Mouse (Mus musculus): ENCODE results near the gene Adad1.
A peak's percentile ranks its signal among the peaks of the same experiment; 100 is the strongest.

Gene Adad1

DNA sequence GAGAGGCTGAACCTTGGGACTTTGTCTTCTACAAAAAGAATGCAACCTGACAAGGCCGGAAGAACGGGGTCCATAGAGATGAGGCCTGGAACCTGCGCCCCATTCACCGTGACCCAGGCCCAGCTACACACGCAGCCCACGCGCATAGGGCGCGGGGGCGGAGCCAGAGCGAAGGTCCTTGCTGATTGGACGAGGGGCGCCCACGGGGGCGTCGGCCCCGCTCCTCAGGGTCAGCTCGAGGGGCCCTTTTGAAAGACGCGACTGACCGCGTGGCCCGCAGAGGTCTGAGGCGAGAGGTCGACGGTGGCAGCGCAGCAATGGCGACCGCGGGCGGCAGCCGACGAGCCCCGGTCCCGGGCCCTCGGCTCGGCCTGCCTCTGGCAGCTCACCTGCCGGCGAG lies at the start of gene Adad1:
Gene Adad1, plus strand, starts transcription at position 122 of the 400 bp plus-strand sequence.
- no peak for DNase-seq (ENCODE audit: low read depth)

DNA sequence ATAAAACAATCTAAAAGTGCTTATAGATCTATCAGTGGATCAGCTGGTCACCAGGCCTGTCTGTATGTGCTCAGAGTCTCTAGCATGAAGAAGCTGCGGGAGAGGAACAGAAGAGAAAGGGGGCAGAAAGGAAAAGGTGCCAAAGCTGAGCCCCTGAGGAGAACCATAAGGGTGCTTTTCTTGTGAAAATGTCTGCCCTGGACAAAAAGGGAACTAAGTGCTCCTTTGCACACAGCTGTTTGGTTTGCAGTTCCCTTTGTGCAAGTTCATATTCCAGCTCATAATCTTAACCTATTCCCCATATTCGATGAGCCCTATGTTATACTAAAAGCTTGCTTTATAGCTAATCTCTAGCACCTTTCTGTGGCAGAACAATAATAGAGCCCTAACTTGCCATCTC lies 25.3 kb upstream of the Adad1 start:
- DNase-seq (ENCODE audit: low read depth), result no peak

DNA sequence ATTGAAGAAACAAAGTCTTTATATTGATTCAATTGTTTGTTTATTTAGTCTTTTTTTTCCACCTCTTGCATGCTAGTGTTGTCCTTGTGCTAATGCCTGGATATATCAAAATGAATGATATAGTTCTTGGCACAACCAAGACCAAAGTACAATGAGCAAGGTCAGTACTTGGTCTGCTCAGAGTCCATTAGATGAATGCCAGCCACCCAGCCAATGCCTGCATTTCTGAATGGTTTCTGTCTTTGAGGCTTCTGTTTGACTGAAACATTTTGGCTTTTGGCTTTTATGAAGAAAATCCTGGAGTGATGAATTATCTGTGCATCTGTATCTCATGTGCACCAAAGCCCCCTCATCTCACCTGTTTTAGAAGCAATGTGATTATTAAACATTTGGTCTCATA lies 23.5 kb upstream of the Adad1 start:
- DNase-seq (ENCODE audit: low read depth), result no peak

DNA sequence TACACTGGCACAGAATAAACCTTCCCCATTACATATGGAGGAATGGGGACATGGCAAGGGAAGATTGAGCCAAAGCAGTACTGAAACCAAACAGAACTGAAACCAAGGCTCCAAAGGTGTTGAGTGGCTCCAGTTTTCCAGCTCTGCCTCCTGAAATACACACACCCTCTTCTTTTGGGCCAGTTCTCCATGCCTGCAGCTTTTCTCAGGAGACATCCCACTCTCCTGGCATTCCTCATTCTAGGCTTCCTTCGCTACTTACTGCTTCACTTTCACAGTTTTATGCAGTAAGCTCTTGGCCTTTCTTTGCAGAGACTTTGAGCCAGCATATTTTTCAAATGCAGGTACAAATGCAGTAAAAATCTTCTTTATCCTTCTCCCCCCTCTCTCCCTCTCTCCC lies 11.8 kb upstream of the Adad1 start:
- no peak for DNase-seq (ENCODE audit: low read depth)

DNA sequence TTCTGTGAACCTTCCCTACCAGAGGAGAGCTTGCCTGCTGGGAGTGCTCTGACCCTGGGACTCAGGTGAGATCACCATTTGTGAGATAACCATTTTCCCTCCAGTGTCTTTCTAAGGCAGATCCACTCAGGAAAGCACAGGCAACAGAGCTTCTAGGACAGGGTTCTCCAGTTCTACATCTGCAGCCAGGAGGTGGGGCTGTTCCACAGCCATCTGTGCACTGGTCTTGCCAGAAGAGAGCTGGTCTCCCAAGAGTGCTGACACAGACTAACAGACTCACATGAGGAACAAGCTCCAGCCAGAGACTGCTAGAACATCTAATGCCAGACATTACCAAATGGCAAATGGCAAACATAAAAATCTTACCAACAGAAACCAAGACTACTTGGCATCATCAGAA lies 9.9 kb downstream of the Adad1 start:
- DNase-seq (ENCODE audit: low read depth), result no peak

DNA sequence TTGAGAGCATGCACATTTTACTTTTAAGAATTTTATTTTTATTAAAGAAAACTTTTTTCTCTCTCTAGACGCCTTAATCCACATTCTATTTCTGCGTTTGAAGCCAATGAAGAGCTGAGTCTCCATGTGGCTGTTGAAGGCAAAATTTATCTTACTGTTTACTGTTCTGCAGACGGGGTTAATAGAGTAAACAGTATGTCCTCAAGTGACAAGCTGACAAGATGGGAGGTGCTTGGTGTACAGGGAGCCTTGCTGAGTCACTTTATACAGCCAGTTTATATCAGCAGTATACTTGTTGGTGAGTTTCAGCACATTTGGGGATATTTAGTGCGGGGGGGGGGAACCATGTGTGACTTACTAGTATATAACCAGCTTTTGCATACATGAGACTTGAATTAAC lies 21.5 kb downstream of the Adad1 start:
- no peak for DNase-seq (ENCODE audit: low read depth)

DNA sequence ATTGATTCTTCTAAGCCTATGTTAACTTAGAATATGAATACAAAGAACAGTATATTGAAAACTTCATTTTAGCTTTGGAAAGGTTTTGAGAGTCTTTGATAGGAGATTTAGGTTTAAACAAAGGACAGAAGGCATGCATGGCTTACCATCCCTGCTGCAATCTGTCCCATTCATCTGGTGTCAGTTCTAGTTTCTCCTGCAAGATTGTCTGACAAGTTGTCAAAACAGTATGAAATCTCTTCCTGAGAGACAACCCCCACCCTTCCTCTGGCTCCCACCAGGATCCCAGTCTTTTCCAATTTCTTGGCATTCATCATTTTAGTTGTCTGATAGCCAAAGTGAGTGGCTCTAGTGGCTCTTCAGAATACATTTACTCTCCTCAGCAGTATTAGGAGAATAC lies 27.4 kb downstream of the Adad1 start:
- DNase-seq (ENCODE audit: low read depth), result no peak

DNA sequence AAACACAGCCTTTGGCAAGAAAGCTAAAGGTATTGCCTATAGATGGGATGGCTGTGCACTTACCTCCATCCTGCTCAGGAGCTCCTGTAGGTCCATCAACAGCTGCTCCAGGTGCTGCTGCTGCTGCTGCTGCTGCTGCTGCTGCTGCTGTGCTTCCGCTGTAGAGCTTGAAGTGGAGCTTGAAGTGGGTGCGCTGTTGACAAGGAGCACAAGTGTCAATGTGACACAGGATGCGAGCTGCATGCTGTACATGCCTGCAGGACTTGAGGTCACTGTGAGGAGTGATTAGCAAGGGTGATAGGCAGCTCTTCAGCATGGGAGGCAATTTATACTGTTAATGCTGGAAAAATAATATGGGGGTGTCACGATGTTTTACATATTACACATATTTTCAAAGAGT lies 62.3 kb downstream of the Adad1 start, which contains the start of gene Il2:
Gene Il2, minus strand, starts transcription at position 305 of the 400 bp plus-strand sequence.
- no peak for DNase-seq (ENCODE audit: low read depth)

DNA sequence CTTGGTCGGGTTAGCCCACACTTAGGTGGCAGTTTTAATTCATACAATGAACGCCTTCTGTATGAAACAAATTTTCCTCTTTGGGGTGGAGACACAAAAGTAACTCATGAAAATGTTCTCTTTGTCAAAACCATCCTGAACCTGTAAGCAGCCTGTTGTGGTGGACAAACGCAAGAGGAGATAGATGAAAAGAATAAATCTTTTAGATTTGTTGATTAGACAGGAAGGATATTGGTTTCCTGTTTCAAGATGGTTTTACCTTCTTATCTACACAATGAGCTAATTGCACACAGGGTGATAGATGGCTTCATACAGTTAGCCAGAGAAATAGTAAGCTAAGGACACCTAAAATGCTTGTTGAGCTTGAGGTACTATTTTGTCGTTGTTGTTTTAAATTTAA lies 62.8 kb downstream of the Adad1 start:
- no peak for DNase-seq (ENCODE audit: low read depth)

DNA sequence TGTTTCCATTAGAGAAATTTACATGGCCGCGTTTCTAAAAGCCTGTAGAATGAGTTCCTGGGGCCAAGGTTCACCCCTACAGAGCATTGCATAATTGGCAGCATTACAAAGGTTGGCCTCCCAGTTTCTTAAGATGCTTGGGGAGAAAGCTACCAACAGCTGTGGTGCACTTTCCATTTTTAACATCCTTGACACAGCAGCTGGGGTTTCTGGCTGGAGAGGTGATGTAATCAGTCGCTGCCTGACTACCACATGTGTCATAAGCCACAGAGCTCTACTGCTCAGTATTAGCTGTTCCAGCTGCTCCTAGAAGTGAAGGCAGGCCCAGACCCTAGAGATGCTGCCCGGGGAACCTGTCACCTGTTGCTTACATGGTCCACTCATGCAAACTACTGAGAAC lies 64.9 kb downstream of the Adad1 start:
- DNase-seq (ENCODE audit: low read depth), result peak; percentile 28

DNA sequence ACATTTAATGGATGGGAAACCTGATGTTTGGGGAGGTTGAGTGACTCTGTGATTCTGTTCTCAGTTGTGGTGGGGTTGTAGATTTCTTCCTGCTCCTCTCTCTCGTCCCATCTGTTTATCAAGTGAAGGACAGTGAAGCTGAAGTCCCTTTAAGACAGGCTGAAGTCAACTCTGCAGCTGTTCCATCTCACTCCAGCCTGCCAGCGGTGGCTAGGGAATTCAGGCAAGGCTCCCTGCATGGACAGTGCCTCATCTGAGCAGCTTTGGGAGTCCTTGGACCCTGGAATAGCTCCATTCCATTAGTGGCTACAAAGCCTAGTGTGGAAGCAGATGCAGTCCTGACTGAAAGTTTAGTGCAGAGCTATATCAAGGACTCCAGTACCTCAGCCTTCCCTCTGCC lies 65.7 kb downstream of the Adad1 start:
- no peak for DNase-seq (ENCODE audit: low read depth)

DNA sequence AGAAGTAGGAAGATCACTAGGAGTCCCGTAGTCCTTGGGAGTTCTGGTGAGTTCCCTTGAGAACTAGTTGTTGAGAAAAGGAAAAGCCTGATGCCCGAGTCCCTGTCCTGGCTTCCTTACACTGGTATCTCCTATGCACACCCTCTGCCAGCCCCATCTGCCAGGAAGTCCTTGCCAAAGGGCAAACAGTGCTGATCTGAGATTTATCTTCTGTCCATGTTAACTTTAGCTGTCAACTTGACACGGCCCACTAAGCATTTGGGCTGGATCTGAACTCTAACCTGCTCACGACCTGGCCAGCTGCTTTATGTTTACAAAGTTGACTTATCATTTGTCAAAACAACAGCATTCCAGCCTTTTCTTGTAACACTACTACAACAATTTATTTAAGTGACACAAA lies 73.9 kb downstream of the Adad1 start:
- DNase-seq (ENCODE audit: low read depth), result no peak

DNA sequence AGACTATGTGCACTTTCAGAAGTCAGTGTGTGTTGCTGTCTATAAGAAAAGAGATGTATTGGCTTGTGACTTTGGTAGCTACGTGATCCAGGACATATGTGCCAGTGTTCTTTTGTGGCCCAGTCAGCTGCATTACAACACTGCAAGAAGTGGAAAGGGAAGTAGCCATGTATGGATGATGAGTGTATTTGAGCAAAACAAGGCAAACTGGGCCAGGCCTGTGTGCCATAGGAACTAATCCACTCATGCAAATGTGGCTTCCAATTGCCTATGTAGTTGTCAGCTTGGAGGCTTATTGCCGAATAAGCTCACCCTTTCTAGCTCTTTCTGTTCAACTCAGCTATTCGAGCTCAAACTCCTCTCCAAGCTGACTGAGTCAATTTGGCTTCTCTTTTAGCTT lies 75.9 kb downstream of the Adad1 start:
- no peak for DNase-seq (ENCODE audit: low read depth)

DNA sequence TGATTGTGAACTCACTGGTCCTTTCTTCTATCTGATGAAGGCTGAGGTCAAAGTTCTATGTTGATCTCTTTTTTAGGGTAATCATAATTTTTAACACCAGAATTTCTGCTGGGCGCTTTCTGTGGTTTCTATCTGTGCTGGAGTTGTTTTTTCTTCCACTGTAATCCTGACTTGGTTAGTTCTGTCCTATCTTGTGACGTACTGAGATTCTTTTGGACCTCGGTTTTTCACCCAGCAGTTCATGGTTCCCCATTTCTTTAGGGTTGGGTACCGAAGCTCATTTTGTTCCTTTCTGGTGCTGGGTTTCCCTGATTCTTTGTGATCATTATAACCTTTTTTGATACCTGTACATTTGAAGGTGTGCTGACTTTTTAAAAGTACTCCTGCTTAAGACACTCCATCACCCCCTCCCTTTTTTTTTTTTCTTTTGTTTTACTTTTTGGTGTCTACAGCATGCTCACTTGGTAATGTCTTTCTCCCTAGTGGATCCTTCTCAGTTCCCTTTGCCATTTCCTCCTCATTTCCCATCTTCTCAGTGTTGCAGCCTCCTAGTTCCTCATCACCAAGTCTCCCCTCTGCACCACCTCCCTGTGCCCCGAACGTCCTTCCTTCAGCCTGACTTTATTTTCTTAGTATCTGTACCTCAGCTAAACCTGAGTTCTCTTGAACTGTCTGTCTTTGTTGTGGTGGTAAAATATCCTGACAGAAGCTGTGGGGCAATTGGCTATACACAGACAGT lies 77.0 kb downstream of the Adad1 start:
- DNase-seq (ENCODE audit: low read depth), result no peak

DNA sequence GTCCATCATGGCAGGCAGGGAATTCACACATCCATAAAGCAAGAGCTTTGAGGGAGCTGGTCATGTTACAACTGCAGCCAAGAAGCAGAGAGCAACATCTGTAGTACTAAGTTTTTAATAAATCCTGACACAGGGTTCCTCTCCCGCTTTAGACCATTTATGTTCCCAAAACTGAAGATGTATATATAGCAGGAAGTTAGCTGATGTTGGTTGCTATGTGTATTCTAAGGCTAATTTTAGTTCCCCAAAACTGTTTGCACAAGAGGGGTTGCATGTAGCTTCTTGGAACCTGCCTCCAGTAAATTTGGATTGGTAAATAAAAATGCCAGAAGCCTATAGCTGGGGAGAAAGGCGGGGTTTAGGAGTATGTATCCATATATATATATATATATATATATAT lies 78.5 kb downstream of the Adad1 start:
- DNase-seq (ENCODE audit: low read depth), result no peak

DNA sequence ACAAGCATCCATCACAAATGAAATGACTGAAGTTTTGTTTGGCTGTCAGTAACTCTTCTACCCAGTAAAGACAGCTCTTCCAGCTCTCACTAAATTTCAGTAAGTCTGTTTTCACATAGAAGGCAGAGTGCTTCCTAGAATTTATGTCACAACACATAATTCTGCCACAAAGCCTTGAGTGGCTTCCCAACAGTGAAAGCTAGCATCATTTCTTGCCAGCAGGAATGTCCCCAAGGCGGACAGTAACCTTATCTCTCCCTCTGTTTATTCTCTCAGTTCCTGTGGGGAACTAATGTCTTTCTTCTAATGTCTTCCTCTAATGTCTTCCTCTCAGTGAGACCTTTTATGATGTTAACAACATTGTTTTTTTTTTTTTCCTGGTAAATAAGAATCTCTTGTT lies 81.7 kb downstream of the Adad1 start:
- DNase-seq (ENCODE audit: low read depth), result no peak

DNA sequence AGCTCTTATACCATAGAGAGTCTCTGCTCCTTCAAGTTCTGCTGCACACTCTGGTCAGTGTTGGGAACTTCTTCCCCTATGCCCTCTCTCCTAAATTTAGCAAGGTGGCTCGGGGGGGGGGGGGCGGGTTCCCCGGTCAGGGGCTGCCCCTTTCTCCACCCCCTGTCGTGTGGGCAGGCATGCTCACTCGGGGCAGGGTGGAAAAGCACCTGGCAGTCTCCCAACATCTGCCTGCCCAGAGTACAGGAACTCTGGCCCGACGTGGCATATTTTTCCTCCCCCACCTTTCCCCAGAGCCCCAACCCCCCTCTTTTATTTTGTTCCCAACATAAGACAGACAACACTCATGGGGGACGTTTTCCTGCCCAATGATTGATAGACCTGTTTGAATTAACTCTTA lies 83.1 kb downstream of the Adad1 start:
- no peak for DNase-seq (ENCODE audit: low read depth)

DNA sequence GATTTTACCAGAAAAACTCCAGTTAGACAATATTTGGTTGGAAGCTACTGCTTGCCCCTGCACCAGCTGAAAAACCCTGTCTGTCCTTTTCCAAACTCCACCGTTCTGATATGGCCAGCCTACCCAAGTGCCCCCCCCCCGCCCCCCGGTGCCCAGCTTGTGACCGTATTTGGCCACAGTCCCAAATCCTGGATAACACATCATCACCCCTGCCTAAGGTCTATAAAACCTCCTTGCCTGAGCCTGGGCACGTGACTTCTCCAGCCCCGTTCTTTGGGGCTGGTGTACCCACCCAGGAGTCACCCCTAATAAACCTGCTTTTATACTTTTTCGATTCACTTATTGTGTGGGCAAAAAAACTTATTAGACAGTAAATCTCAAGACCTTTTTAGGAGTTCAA lies 83.5 kb downstream of the Adad1 start:
- DNase-seq (ENCODE audit: low read depth), result no peak

DNA sequence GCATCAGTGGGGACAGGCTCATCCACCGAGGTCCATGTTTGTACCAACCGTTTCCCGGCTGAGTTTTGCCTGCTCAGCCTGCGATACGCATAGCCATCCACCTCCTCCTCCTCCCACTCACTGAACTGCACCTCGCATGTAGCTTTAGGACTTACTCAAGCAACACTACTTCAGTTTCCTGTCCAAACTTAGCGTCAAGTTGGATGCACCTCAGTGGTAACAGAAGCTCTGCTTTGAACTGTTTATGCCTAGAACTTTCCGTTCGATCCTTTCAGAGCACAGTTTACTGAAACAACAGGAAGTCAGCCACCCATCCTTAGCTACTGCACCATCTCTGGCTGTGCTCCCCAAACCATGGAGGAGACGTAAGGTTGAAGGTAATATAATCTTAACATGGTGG lies 88.9 kb downstream of the Adad1 start:
- no peak for DNase-seq (ENCODE audit: low read depth)

DNA sequence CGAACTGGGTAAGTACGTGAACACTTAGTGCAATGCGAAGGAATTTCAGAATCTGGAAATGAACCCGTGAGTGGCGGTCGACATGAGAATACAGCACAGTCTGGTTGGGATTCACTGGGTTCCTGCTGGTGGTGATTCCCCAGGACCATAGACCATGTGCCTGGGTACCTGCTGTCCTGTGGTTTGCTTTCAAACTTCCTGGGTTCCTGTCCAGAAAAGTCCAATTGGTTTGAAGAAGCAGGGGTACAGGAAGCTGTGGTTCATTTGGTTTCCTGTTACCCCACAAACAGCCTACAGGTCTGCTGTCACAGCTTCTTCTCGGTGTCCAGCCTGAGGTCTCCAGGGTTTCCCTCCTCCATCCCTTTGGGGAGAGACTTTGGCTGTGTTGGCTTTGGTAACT lies 89.7 kb downstream of the Adad1 start:
- DNase-seq (ENCODE audit: low read depth), result no peak

DNA sequence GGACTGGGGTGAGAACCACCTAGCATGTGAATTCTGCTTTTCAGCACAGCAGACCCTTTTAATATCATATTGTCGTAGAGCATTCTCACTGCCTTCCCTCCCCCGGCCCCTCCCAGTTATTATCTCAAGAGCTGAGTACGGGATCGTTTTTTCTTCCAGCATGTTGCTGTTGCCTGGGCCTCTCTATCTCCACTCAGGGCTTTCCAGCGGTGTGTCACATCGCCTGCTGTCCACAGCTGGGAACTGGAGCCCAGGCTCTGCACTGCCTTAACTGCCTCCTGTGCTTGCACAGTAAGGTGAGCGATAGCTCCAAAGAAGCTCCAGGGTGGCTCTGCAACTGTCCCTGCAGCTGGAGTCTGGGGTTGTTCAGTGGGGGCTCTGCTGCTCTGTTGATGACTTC lies 91.1 kb downstream of the Adad1 start:
- no peak for DNase-seq (ENCODE audit: low read depth)

DNA sequence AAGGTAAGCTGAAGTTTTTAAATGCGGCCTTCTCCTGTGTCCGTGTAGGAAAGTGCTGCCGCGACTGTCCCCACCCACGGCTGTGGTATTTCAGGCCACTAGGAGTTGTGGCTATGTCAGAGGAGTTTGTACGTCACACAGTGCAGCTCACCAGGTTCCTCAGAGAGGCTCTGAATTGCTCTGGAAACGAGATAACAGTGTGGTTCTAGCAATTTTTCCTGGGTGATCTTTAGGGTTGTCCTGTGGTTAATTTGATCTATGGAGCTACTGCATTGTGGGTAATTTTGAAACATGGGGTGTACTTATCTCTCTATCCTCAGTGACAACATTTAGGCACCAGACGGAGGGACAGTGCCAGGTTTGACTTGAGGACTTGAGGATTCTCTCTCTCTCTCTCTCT lies 93.8 kb downstream of the Adad1 start:
- peak; percentile 29 for DNase-seq (ENCODE audit: low read depth)

DNA sequence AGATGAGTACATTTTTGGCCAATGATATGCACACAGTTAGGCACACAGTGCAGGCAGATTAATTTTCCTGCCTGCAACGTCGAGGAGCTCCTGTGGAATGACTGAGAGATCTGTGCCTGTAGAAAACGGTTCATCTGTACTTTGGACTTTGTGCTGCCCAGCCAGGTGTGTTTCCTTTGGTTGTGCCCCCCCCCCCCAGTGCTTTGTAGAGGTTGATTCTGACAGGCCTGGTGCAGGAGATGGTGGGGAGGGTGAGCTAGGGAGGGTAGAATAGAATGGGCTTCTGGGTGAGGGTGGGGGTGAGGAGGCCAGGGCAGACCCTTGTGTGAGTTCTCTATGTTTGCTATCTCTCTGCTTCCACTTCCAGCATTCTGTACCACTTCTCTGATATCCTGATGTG lies 94.9 kb downstream of the Adad1 start:
- no peak for DNase-seq (ENCODE audit: low read depth)

DNA sequence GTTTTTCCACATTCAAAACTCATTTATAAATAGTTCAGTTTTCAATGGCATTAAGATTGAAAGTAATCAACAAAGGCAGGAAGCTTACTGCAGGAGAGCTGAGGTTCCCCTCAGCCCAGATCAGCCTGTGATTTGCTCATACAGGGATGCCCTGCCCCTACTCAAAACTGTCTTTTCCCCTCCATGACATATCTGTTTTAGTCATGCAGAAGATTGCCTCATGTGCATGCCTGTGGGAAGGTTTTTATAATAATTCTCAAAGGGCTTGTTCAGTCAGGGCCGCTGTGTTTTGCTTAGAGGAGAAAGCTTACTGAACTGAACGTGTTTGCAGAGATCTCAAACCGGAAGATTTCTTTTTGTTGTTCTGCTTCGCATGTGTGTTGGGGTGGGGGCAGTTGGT lies 97.8 kb downstream of the Adad1 start:
- DNase-seq (ENCODE audit: low read depth), result no peak

DNA sequence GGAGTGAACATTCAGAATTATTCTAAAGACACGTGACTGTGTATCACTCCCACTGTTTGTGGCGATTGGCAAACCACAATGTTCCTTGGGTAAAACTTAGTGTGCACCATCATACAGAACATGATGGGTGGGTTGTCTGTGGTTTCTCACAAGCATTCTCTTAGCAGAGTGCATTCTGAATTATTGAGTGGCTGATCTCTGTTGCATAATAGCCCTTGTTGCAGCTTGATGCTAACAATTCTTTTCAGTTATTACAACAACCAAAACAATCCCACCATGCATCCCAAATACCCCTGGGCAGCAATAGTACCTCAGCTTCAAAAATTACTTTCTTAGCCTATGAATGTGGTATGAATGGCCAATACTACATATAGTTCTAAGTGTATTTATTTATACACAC lies 106.0 kb downstream of the Adad1 start:
- no peak for DNase-seq (ENCODE audit: low read depth)
